23 mouse cellular contexts compared by ENCODE assay signal in the genomic region with DNA sequence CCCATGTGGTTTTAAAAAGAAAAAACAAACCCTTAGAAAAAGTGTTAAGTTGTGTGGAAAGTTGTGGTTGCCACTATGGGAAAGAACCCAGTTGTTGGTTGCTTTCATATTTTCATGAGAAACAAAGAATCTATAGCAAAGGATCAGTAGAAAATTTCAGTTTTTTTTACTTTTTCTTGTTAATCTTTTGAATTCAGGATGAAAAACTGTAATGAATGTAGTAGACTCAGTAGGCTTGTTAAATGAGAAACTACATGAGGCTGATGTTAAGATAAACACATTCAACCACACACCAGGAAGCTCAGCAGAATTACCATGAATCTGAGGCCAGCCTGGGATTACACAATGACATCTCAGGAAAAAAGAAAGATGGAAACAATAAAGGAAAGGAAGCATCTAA.
"Had no signal": no experiment of that assay in that cellular context is flagged by ENCODE, and none has a peak within 500 bp of the region (broad histone marks: within the 10 kb centered on the region; RNA-seq: fewer than 3 reads in every experiment).

No protein-coding gene starts in this region.

- H3K9me3 ChIP-seq: heart, embryonic 13.5 days; heart, embryonic 15.5 days; hindbrain, embryonic 13.5 days; hindbrain, embryonic 15.5 days; limb, embryonic 10.5 days; limb, embryonic 12.5 days; liver, embryonic 12.5 days had no signal

- H3K27me3 ChIP-seq: heart, embryonic 13.5 days; heart, embryonic 15.5 days; hindbrain, embryonic 13.5 days; hindbrain, embryonic 15.5 days; limb, embryonic 12.5 days; liver, embryonic 12.5 days had no signal

- H3K27ac ChIP-seq: heart, adult 2 months; heart, embryonic 13.5 days; heart, embryonic 15.5 days; hindbrain, embryonic 13.5 days; hindbrain, embryonic 15.5 days; hindbrain, postnatal 0 days; layer of hippocampus, adult 2 months; left cerebral cortex, adult 2 months; limb, embryonic 10.5 days; limb, embryonic 12.5 days; liver, embryonic 12.5 days; liver, embryonic 14.5 days had no signal

- H3K4me1 ChIP-seq: heart, embryonic 13.5 days; hindbrain, embryonic 13.5 days; hindbrain, embryonic 15.5 days; limb, embryonic 10.5 days; limb, embryonic 12.5 days had no signal

- H3K36me3 ChIP-seq: heart, embryonic 15.5 days had no signal

- ATAC-seq: hindbrain, postnatal 0 days; intestine, embryonic 16.5 days; liver, embryonic 12.5 days had no signal

- H3K4me3 ChIP-seq: heart, adult 2 months; heart, embryonic 13.5 days; heart, embryonic 15.5 days; hindbrain, embryonic 13.5 days; hindbrain, embryonic 15.5 days; layer of hippocampus, adult 2 months; left cerebral cortex, adult 2 months; limb, embryonic 10.5 days; limb, embryonic 12.5 days; liver, embryonic 12.5 days had no signal

- DNase-seq: gastrocnemius, postnatal 14 days; gastrocnemius, postnatal 36 days; heart, adult 11 months; heart, adult 2 months; heart, postnatal 14 days; heart, postnatal 36 days; kidney, adult 11 months; kidney, adult 8-10 months; kidney, postnatal 10 days; kidney, postnatal 25 days; kidney, postnatal 4 days had no signal
